Mouse (Mus musculus) kidney, postnatal 14 days (tissue): ENCODE results near the gene Epo.
A peak's percentile ranks its signal among the peaks of the same experiment; 100 is the strongest.

ENCODE experiments used
- DNase-seq: peaks from one replicate; pipeline ENCODE4 v3.0.0; 2022; ENCODE audit warnings: mixed read lengths

Gene Epo

GRCm38 (mm10) chr5:137533117-137533827 is at the start of gene Epo, which contains the start of gene Gnb2:
Gene Epo, minus strand, starts transcription at chr5:137533242.
Gene Gnb2, minus strand, starts transcription at chr5:137533510.
- peak; percentile 99 for DNase-seq

GRCm38 (mm10) chr5:137582702-137583101 is 49.7 kb upstream of the Epo start:
- no peak for DNase-seq

- DNase-seq = no peak
Measured at GRCm38 (mm10) chr5:137580246-137580645, 47.2 kb upstream of the Epo start.

DNA sequence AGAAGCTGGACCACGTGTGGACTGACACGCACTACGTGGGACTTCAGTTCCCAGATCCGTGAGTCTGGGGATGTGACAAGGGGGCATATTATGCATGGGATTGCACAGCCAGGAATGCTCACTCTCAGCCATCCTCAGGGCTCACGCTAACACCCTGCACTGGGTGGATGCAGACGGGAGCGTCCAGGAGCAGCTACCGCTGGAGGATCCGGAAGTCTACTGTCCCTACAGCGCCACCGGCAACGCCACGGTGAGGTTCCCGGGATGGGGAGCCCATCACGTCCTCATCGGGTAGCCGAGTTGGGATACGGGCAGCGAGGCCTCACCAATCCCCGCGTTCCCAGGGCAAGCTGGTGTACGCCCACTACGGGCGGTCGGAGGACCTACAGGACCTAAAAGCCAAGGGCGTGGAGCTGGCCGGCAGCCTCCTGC is 41.4 kb upstream of the Epo start:
- peak; percentile 41 for DNase-seq

GRCm38 (mm10) chr5:137570691-137571586 is 37.9 kb upstream of the Epo start:
- DNase-seq = no peak

DNA sequence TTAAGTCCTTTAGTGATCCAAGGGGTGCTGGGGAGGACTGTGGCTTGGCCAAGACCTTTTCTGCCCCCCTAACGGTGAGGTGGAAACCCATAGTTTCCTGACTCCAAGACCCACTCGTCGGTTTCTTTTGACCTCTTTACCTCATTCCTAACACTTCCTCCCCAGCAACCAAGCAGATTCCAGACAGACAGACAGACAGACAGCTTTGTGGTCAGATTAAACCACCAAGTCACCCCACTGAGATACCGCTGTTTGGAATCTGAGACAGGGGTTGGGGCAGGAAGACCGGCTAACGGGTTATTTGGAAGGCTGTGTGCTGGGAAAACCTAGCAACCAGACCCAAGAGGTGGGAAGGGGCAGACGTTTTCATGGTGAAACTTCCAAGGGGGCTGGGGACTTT is 37.1 kb upstream of the Epo start:
- DNase-seq = no peak

- peak; percentile 63 for DNase-seq
Measured at GRCm38 (mm10) chr5:137569665-137570064, 36.6 kb upstream of the Epo start, which contains the start of gene Tfr2. Gene Tfr2, plus strand, starts transcription at chr5:137569840.

- DNase-seq = no peak
Measured at GRCm38 (mm10) chr5:137569031-137569430, 36.0 kb upstream of the Epo start.

DNA sequence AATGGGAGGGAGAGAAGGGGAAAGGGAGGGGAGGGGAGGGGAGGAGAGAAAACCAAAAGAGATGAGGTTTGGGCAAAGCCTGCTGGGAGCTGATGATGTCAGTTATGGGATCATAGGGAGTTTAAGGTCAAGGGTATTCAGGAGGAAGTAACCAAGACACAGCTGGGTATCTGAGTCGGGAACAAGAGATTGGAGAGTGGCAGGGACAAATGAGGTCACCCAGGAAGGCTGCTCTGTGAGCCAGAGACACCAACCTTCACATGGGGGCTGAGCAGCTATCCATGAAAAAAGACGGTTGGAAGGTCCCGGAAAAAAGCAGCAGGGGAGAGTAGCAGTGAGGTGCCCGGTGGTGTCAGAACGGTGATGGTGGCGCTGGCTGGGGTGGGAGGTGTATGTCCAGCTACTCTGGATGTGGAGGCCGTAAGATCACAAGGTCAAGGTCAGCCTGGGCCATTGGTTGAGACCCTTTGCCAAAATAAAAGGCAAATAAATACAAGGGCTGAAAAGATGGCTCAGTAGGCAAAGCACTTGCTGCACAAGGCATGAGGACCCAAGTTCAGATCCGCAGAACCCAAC is 35.3 kb upstream of the Epo start:
- DNase-seq = no peak

- DNase-seq = no peak
Measured at GRCm38 (mm10) chr5:137566416-137566815, 33.4 kb upstream of the Epo start.

DNA sequence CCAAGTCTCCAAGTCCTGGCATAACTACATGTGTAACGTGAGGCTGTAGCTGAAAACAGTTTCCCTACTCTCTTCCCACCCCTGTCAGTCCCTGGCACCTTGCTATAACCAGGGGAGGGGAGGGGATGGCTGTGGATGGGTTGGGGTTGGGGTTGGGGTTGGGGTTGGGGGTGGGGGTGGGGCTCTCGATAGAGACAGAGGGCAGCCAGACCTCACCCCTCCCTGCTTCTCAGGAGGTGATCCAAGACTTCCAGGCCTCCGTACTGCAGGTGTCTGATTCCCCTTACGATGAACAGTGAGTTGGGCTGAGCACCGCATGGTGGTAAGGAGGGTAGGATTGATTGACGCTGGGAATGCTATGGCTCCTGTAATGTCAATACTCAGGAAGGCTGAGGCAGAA is 32.7 kb upstream of the Epo start:
- DNase-seq = no peak

DNA sequence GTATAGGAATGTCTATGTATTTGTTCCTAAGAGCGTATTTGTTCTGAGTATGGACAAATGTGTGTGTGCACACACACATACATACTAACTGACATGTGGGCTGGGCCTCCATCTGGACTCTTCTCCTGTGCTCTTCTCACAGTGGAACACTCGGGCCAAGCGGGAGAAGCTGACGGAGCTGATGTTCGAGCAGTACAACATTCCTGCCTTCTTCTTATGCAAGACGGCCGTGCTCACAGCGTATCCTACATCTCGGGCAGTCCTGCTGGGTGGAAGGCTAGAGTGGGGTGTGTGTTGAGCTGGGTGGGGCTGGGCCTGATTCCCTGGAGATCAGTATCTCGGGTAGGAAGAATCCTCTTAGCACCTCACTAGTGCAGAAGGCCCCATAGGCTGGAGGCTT is 29.9 kb upstream of the Epo start:
- no peak for DNase-seq

GRCm38 (mm10) chr5:137561556-137561955 is 28.5 kb upstream of the Epo start:
- DNase-seq = no peak

- DNase-seq = no peak
Measured at GRCm38 (mm10) chr5:137553898-137554297, 20.9 kb upstream of the Epo start.

DNA sequence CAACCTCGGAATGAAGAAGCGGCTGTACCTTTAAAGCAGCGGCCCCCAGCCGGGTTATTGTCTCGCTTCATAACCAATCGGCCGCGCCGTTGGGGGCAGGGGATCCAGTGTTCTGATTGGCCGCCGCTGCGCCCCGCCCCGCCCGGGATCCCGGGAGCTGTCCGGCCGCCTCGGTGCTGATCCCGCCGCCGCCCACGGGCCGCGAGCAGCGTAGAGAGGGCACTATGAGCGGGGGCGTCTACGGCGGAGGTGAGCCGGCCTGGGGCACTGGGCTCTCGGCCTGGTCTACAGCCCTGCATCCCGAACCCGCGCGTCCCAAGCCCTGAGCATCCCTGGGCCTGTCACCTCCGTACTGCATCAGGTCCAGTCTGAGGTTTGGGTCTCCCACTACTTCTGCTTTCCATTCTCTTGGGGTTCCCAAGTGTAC is 20.4 kb upstream of the Epo start, which contains the start of gene Actl6b:
Gene Actl6b (plus strand): TSS at position 107 of the 427 bp plus-strand sequence.
- DNase-seq = peak; percentile 85

DNA sequence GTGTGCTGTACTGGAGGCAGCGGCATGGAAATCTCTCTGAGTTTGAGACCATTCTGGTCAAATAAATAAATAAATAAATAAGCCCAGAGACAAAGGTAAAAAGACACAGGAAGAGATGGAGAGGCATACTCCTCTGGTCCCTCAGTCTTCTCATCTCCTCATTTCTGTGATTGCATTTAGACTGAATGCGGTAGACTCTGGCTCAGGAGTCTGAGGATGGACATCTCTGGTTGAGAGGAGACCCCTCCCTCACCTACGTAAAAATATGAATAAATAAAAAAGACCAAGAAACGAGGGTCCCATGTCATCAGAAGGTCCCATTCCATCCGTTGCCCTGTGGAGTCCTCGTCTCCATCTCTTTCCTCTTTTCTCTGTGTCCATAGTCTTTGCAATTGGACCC is 20.0 kb upstream of the Epo start:
- no peak for DNase-seq

- DNase-seq = no peak
Measured at GRCm38 (mm10) chr5:137551119-137551518, 18.1 kb upstream of the Epo start.

DNA sequence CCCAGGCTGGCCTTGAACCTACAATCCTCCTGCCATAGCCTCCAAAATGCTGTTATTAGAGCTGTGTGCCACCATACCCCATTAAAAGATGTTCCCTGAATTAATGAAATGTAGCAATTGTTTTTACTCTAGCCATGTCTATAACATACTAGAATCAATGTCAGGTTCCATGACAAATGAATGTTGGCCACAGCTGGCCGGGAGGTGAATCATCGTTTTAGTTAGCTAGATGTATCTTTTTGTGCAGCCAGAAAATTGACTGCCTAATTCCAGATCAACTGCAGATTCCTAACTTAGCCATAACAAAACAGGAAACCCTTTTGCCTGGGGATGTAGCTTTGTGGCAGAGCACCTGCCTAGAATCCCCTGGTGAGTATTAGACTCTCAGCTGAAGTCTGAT is 16.8 kb upstream of the Epo start:
- no peak for DNase-seq

GRCm38 (mm10) chr5:137545596-137545995 is 12.6 kb upstream of the Epo start:
- DNase-seq = no peak

DNA sequence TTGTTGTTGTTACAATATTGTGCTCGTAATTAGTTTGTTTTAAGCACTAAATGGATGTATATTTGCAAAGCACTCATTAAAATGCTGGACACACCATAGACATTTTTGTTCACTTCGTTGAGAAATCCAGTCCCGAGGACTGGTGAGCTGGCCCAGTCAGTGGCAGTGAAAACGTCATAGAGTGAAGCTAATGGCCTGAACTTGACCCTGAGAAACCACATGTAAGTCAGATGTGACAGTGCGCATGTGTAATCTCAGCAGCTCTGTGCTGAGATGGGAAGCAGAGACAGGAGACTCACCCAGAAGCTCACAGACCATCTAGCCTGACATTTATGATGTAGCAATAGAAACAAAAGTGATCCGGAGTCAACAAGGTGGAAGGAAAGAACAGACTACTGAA is 11.9 kb upstream of the Epo start:
- no peak for DNase-seq

GRCm38 (mm10) chr5:137541768-137542540 is 8.9 kb upstream of the Epo start:
- no peak for DNase-seq

- DNase-seq = no peak
Measured at GRCm38 (mm10) chr5:137540991-137541390, 7.9 kb upstream of the Epo start.
